Comparison of ENCODE assay signal across 12 mouse cellular contexts in the genomic region with DNA sequence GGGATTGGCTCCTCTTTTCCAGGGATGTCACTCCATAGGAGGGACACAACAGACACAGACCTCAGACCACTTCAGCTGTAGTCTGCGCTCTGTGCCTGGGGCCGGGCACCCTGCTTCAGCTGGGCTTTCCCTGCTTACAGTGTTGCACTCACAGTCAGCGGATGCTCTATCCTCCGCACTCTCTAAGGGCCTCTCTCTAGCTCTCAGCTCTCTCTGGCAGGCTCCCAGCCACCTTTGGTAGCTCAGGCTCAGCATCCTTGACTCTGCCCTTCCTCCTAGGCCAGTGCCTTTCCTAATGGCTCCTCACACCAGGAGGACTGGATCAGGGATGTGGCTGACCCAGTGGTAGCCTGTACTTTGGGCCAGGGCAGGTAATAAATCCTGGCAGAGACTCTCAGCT. TPM values are rescaled to one million over a fixed set of nuclear protein-coding genes. Genes with fewer than 3 reads are reported as not detected.
DNase-seq lines count a peak whose midpoint lies in the region; ATAC-seq lines count a peak whose summit lies in the region.
"Had no signal": no experiment of that assay in that cellular context is flagged by ENCODE, and none has a peak within 500 bp of the region (broad histone marks: within the 10 kb centered on the region; RNA-seq: fewer than 3 reads in every experiment).

No protein-coding gene starts in this region.

- no peaks in the 10 kb centered on the region for H3K9me3 ChIP-seq in hindbrain, embryonic 10.5 days
- no peaks in the 10 kb centered on the region for H3K9me3 ChIP-seq in hindbrain, embryonic 16.5 days (ENCODE audit: control insufficient read depth, low read length)
- H3K9me3 ChIP-seq in midbrain, embryonic 14.5 days (ENCODE audit: control insufficient read depth, low read length): no peaks in the 10 kb centered on the region
- no peaks in the 10 kb centered on the region for H3K9me3 ChIP-seq in midbrain, embryonic 15.5 days
- no peaks in the 10 kb centered on the region for H3K9me3 ChIP-seq in intestine, embryonic 16.5 days (ENCODE audit: control insufficient read depth, low read length)
- H3K9me3 ChIP-seq in stomach, embryonic 16.5 days (replicated peaks; ENCODE audit: control insufficient read depth, low read length): no peaks in the 10 kb centered on the region
- H3K9me3 ChIP-seq: forebrain, embryonic 15.5 days had no signal

- no peaks in the 10 kb centered on the region for H3K36me3 ChIP-seq in hindbrain, embryonic 10.5 days
- H3K36me3 ChIP-seq in hindbrain, embryonic 16.5 days (ENCODE audit: control insufficient read depth, insufficient read depth, low read length): no peaks in the 10 kb centered on the region
- no peaks in the 10 kb centered on the region for H3K36me3 ChIP-seq in midbrain, embryonic 14.5 days (ENCODE audit: control insufficient read depth, insufficient read depth, low read length)
- no peaks in the 10 kb centered on the region for H3K36me3 ChIP-seq in midbrain, embryonic 15.5 days (replicated peaks)
- H3K36me3 ChIP-seq in intestine, embryonic 16.5 days (ENCODE audit: control insufficient read depth, insufficient read depth, low read length): no peaks in the 10 kb centered on the region
- no peaks in the 10 kb centered on the region for H3K36me3 ChIP-seq in stomach, embryonic 16.5 days (ENCODE audit: control insufficient read depth, insufficient read depth, low read length)
- H3K36me3 ChIP-seq: forebrain, embryonic 15.5 days had no signal

- peaks cover 8% of the 10 kb centered on the region for H3K27me3 ChIP-seq in hindbrain, embryonic 10.5 days (ENCODE audit: insufficient read depth, poor library complexity, severe bottlenecking)
- no peaks in the 10 kb centered on the region for H3K27me3 ChIP-seq in hindbrain, embryonic 16.5 days (replicated peaks; ENCODE audit: control insufficient read depth, insufficient read depth, low read length)
- no peaks in the 10 kb centered on the region for H3K27me3 ChIP-seq in midbrain, embryonic 14.5 days (ENCODE audit: control insufficient read depth, insufficient read depth, low read length)
- no peaks in the 10 kb centered on the region for H3K27me3 ChIP-seq in midbrain, embryonic 15.5 days (replicated peaks)
- no peaks in the 10 kb centered on the region for H3K27me3 ChIP-seq in intestine, embryonic 16.5 days (replicated peaks; ENCODE audit: control insufficient read depth, insufficient read depth, low read length)
- no peaks in the 10 kb centered on the region for H3K27me3 ChIP-seq in stomach, embryonic 16.5 days (ENCODE audit: control insufficient read depth, insufficient read depth, low read length)
- H3K27me3 ChIP-seq: forebrain, embryonic 15.5 days had no signal

- no peak overlapping the region for H3K9ac ChIP-seq in hindbrain, embryonic 16.5 days (ENCODE audit: low read depth, low read length)
- H3K9ac ChIP-seq in midbrain, embryonic 14.5 days (replicated peaks; ENCODE audit: low read length): 0 out of 2 replicates have a peak overlapping the region, but pooled peaks have one; percentile 26
- no peak overlapping the region for H3K9ac ChIP-seq in midbrain, embryonic 15.5 days
- no peak overlapping the region for H3K9ac ChIP-seq in intestine, embryonic 16.5 days (ENCODE audit: low read depth, low read length)
- peak overlapping the region; percentile 28; the same call in 1 of the 2 replicates for H3K9ac ChIP-seq in stomach, embryonic 16.5 days (ENCODE audit: low read length)
- H3K9ac ChIP-seq: forebrain, embryonic 15.5 days had no signal

- ATAC-seq in hindbrain, embryonic 16.5 days: no peak
- ATAC-seq in midbrain, embryonic 14.5 days (ENCODE audit: low FRiP score, low TSS enrichment): no peak
- no peak for ATAC-seq in midbrain, embryonic 15.5 days (replicated peaks)
- no peak for ATAC-seq in intestine, embryonic 16.5 days
- ATAC-seq in stomach, embryonic 16.5 days (ENCODE audit: insufficient read depth, low FRiP score): no peak
- ATAC-seq: CD4-positive, CD25-positive, alpha-beta regulatory T cell, adult 4 months; forebrain, embryonic 15.5 days had no signal

- H3K4me2 ChIP-seq in hindbrain, embryonic 16.5 days (ENCODE audit: low read length): no peak overlapping the region
- H3K4me2 ChIP-seq in midbrain, embryonic 14.5 days (ENCODE audit: low read length): no peak overlapping the region
- no peak overlapping the region for H3K4me2 ChIP-seq in midbrain, embryonic 15.5 days
- H3K4me2 ChIP-seq in intestine, embryonic 16.5 days (ENCODE audit: low read depth, low read length): no peak overlapping the region
- no peak overlapping the region for H3K4me2 ChIP-seq in stomach, embryonic 16.5 days (ENCODE audit: low read depth, low read length)
- H3K4me2 ChIP-seq: forebrain, embryonic 15.5 days had no signal

- peak overlapping the region; percentile 66; the same call in 1 of the 2 replicates for H3K27ac ChIP-seq in hindbrain, embryonic 10.5 days
- H3K27ac ChIP-seq in hindbrain, embryonic 16.5 days (ENCODE audit: low read depth, low read length): no peak overlapping the region
- H3K27ac ChIP-seq in midbrain, embryonic 14.5 days (replicated peaks; ENCODE audit: low read depth, low read length): no peak overlapping the region
- H3K27ac ChIP-seq in midbrain, embryonic 15.5 days: no peak overlapping the region
- peak overlapping the region; percentile 76 for H3K27ac ChIP-seq in intestine, embryonic 16.5 days (ENCODE audit: low read length)
- H3K27ac ChIP-seq in stomach, embryonic 16.5 days (ENCODE audit: low read length): peak overlapping the region; percentile 89
- H3K27ac ChIP-seq: forebrain, embryonic 15.5 days had no signal

- DNase-seq in hindbrain, embryonic 10.5 days (ENCODE audit: low spot score): no peak
- DNase-seq in midbrain, embryonic 14.5 days: no peak
- no peak for DNase-seq in layer of hippocampus, adult 9-11 months
- DNase-seq in cerebellum, adult 11-12 months: no peak
- DNase-seq: cerebellum, postnatal 36 days; retina, postnatal 1 day had no signal

- no peak overlapping the region for H3K4me3 ChIP-seq in hindbrain, embryonic 10.5 days
- H3K4me3 ChIP-seq in hindbrain, embryonic 16.5 days (ENCODE audit: low read length): no peak overlapping the region
- no peak overlapping the region for H3K4me3 ChIP-seq in midbrain, embryonic 14.5 days (replicated peaks; ENCODE audit: low read depth, low read length)
- H3K4me3 ChIP-seq in midbrain, embryonic 15.5 days: no peak overlapping the region
- no peak overlapping the region for H3K4me3 ChIP-seq in intestine, embryonic 16.5 days (ENCODE audit: low read length)
- H3K4me3 ChIP-seq in stomach, embryonic 16.5 days (replicated peaks; ENCODE audit: low read length): no peak overlapping the region
- H3K4me3 ChIP-seq: forebrain, embryonic 15.5 days had no signal

- peaks cover 62% of the 10 kb centered on the region for H3K4me1 ChIP-seq in hindbrain, embryonic 10.5 days (replicated peaks)
- peaks cover 3% of the 10 kb centered on the region; the same call in 1 of the 2 replicates for H3K4me1 ChIP-seq in hindbrain, embryonic 16.5 days (ENCODE audit: control insufficient read depth, insufficient read depth, low read depth, low read length)
- H3K4me1 ChIP-seq in midbrain, embryonic 14.5 days (ENCODE audit: control insufficient read depth, insufficient read depth, low read length): 0 out of 2 replicates have a peak, but pooled peaks cover 2% of the 10 kb centered on the region
- H3K4me1 ChIP-seq in midbrain, embryonic 15.5 days: peaks cover 7% of the 10 kb centered on the region; the same call in 1 of the 2 replicates
- H3K4me1 ChIP-seq in intestine, embryonic 16.5 days (ENCODE audit: control insufficient read depth, insufficient read depth, low read length): peaks cover 41% of the 10 kb centered on the region
- peaks cover 26% of the 10 kb centered on the region for H3K4me1 ChIP-seq in stomach, embryonic 16.5 days (ENCODE audit: control insufficient read depth, insufficient read depth, low read length)

- 75% methylated on average over 4 of the region's 4 CpGs for WGBS in hindbrain, embryonic 10.5 days
- 74% methylated on average over 4 of the region's 4 CpGs for WGBS in hindbrain, embryonic 16.5 days
- 70% methylated on average over 4 of the region's 4 CpGs for WGBS in midbrain, embryonic 14.5 days
- 72% methylated on average over 4 of the region's 4 CpGs for WGBS in midbrain, embryonic 15.5 days
- 47% methylated on average over 4 of the region's 4 CpGs for WGBS in intestine, embryonic 16.5 days
- 67% methylated on average over 4 of the region's 4 CpGs for WGBS in stomach, embryonic 16.5 days

RNA-seq across cellular contexts. Expression of a gene that starts 8.9 kb away (rescaled TPM):
- 1.3 and 1.7 TPM in 2 replicates for polyA plus RNA-seq in hindbrain, embryonic 10.5 days (2016; fragmentation: Nextera tagmentation; extraction: Ambion mirVana)
- polyA plus RNA-seq in hindbrain, embryonic 16.5 days (2015; fragmentation: Nextera tagmentation; extraction: Ambion mirVana): 2.6 and 3.4 TPM in 2 replicates
- 3.2 and 4.6 TPM in 2 replicates for polyA plus RNA-seq in midbrain, embryonic 14.5 days (2014; fragmentation: Nextera tagmentation; extraction: Ambion mirVana)
- 3.4 and 4.1 TPM in 2 replicates for polyA plus RNA-seq in midbrain, embryonic 15.5 days (2015; fragmentation: Nextera tagmentation; extraction: Ambion mirVana)
- 0.26 TPM in 1 of 2 replicates, not detected in the other for polyA plus RNA-seq in intestine, embryonic 16.5 days (2015; fragmentation: Nextera tagmentation; extraction: Ambion mirVana)
- polyA plus RNA-seq in stomach, embryonic 16.5 days (2015; fragmentation: Nextera tagmentation; extraction: Ambion mirVana): 0.20 and 0.28 TPM in 2 replicates

RNA-seq across cellular contexts. Expression of a gene that starts 11.1 kb away (rescaled TPM):
- polyA plus RNA-seq in hindbrain, embryonic 10.5 days (2016; fragmentation: Nextera tagmentation; extraction: Ambion mirVana): 27.6 and 39.1 TPM in 2 replicates
- 58.5 and 58.6 TPM in 2 replicates for polyA plus RNA-seq in hindbrain, embryonic 16.5 days (2015; fragmentation: Nextera tagmentation; extraction: Ambion mirVana)
- 45.8 and 45.9 TPM in 2 replicates for polyA plus RNA-seq in midbrain, embryonic 14.5 days (2014; fragmentation: Nextera tagmentation; extraction: Ambion mirVana)
- polyA plus RNA-seq in midbrain, embryonic 15.5 days (2015; fragmentation: Nextera tagmentation; extraction: Ambion mirVana): 54.7 and 57.2 TPM in 2 replicates
- 26.1 and 26.5 TPM in 2 replicates for polyA plus RNA-seq in intestine, embryonic 16.5 days (2015; fragmentation: Nextera tagmentation; extraction: Ambion mirVana)
- 26.8 and 27.4 TPM in 2 replicates for polyA plus RNA-seq in stomach, embryonic 16.5 days (2015; fragmentation: Nextera tagmentation; extraction: Ambion mirVana)

RNA-seq across cellular contexts. Expression of a gene that starts 19.0 kb away (rescaled TPM):
- 121 and 125 TPM in 2 replicates for polyA plus RNA-seq in hindbrain, embryonic 10.5 days (2016; fragmentation: Nextera tagmentation; extraction: Ambion mirVana)
- polyA plus RNA-seq in hindbrain, embryonic 16.5 days (2015; fragmentation: Nextera tagmentation; extraction: Ambion mirVana): 63.6 and 69.4 TPM in 2 replicates
- 61.4 and 76.5 TPM in 2 replicates for polyA plus RNA-seq in midbrain, embryonic 14.5 days (2014; fragmentation: Nextera tagmentation; extraction: Ambion mirVana)
- 73.5 and 76.5 TPM in 2 replicates for polyA plus RNA-seq in midbrain, embryonic 15.5 days (2015; fragmentation: Nextera tagmentation; extraction: Ambion mirVana)
- 83.4 and 86.0 TPM in 2 replicates for polyA plus RNA-seq in intestine, embryonic 16.5 days (2015; fragmentation: Nextera tagmentation; extraction: Ambion mirVana)
- 71.9 and 82.7 TPM in 2 replicates for polyA plus RNA-seq in stomach, embryonic 16.5 days (2015; fragmentation: Nextera tagmentation; extraction: Ambion mirVana)

RNA-seq across cellular contexts. Expression of a gene that starts 25.1 kb away (rescaled TPM):
- 56.9 and 61.6 TPM in 2 replicates for polyA plus RNA-seq in hindbrain, embryonic 10.5 days (2016; fragmentation: Nextera tagmentation; extraction: Ambion mirVana)
- 50.8 and 56.9 TPM in 2 replicates for polyA plus RNA-seq in hindbrain, embryonic 16.5 days (2015; fragmentation: Nextera tagmentation; extraction: Ambion mirVana)
- polyA plus RNA-seq in midbrain, embryonic 14.5 days (2014; fragmentation: Nextera tagmentation; extraction: Ambion mirVana): 50.5 and 51.1 TPM in 2 replicates
- polyA plus RNA-seq in midbrain, embryonic 15.5 days (2015; fragmentation: Nextera tagmentation; extraction: Ambion mirVana): 54.1 and 55.9 TPM in 2 replicates
- polyA plus RNA-seq in intestine, embryonic 16.5 days (2015; fragmentation: Nextera tagmentation; extraction: Ambion mirVana): 73.1 and 74.0 TPM in 2 replicates
- polyA plus RNA-seq in stomach, embryonic 16.5 days (2015; fragmentation: Nextera tagmentation; extraction: Ambion mirVana): 59.2 and 67.0 TPM in 2 replicates

RNA-seq across cellular contexts. Expression of a gene that starts 28.0 kb away (rescaled TPM):
- 25.9 and 29.5 TPM in 2 replicates for polyA plus RNA-seq in hindbrain, embryonic 10.5 days (2016; fragmentation: Nextera tagmentation; extraction: Ambion mirVana)
- 20.2 and 20.9 TPM in 2 replicates for polyA plus RNA-seq in hindbrain, embryonic 16.5 days (2015; fragmentation: Nextera tagmentation; extraction: Ambion mirVana)
- 15.3 and 15.6 TPM in 2 replicates for polyA plus RNA-seq in midbrain, embryonic 14.5 days (2014; fragmentation: Nextera tagmentation; extraction: Ambion mirVana)
- 23.2 and 25.1 TPM in 2 replicates for polyA plus RNA-seq in midbrain, embryonic 15.5 days (2015; fragmentation: Nextera tagmentation; extraction: Ambion mirVana)
- 29.8 and 32.0 TPM in 2 replicates for polyA plus RNA-seq in intestine, embryonic 16.5 days (2015; fragmentation: Nextera tagmentation; extraction: Ambion mirVana)
- 28.3 and 30.6 TPM in 2 replicates for polyA plus RNA-seq in stomach, embryonic 16.5 days (2015; fragmentation: Nextera tagmentation; extraction: Ambion mirVana)

Comparison
In these comparisons a context has a peak if more than half of its experiments do, and no peak if none do; other contexts are left out.
1. H3K27ac ChIP-seq: peak in hindbrain, embryonic 10.5 days (single experiment), intestine, embryonic 16.5 days (single experiment) and stomach, embryonic 16.5 days (single experiment); none in hindbrain, embryonic 16.5 days (single experiment), midbrain, embryonic 14.5 days (single experiment) and midbrain, embryonic 15.5 days (single experiment).
2. H3K9ac ChIP-seq: peak in midbrain, embryonic 14.5 days (single experiment) and stomach, embryonic 16.5 days (single experiment); none in hindbrain, embryonic 16.5 days (single experiment), midbrain, embryonic 15.5 days (single experiment) and intestine, embryonic 16.5 days (single experiment).